Mouse (Mus musculus): ENCODE data around the gene Trem1.

The Trem1 gene

DNA sequence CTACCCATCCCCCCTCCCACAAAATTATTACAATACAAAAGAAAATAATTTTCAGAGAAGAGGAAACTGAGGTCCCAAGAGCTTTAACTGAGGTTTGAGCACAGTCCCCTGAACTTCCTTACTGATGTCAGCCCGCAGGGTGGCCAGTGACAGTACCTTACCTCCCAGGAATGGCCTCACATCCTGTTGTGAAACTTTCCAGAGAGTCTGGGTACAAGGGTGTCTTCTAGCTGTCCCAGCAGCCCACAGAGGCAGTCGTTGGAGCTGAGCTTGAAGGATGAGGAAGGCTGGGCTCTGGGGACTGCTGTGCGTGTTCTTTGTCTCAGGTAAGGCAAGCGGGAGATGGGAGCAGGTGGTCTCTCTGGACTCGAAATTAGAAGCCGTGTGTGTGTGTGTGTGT lies at the start of gene Trem1:
TSS of gene Trem1 (plus strand) at position 251 of the 400 bp plus-strand sequence.
- DNase-seq (ENCODE audit: low spot score): no peak

DNA sequence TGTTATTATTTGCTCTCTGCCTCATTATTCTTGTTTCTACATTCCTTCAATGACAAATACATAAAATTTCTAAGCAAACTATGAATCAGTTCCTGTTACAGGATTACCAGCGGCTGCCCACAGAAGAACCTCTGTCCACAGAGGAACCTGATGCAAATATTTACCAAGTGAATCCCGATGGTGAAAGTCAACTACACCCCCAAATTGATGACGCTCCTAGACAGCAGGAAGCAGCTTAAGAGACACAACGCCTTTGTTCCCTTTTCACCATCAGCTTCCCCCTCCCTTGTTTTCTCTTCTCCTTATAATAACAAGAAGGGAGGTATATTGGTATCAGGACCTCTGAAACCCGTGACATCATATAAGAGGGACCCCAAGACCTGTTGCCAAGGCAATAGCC lies 47.3 kb upstream of the Trem1 start:
- DNase-seq (ENCODE audit: low spot score): no peak

DNA sequence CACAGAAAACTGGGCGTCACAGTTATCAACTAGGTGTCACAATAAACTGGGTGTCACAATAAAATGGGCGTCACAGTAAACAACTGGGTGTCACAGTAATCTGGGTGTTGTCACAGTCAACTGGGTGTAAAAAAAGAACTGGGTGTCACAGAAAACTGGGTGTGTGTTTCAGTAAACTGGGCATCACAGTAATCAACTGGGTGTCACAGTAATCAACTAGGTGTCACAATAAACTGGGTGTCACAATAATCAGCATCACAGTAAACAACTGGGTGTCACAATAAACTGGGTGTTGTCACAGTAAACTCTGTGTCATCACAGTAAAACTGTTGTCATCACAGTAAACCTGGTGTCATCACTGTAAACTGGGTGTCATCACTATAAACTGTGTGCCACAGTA lies 40.2 kb upstream of the Trem1 start:
- no peak for DNase-seq (ENCODE audit: low spot score)

DNA sequence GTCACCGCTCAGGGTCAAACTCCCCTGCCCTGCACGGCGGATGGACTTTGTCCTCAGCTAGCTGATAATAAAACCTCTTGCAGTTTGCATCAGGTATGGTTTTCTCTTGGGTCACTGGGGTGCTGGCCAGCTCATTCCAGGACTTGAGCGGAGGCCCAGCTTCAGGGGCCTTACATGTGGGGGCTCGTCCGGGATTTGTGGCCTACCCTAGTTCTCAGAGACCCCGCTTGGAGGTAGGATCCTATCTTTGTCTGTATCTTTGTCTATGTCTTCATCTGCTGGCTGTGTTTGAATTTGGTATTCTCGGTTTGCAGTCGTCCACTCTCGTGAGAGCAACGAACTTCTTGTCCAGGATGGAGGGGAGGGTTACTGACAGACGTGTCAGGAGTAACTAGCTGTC lies 29.5 kb upstream of the Trem1 start:
- no peak for DNase-seq (ENCODE audit: low spot score)

GRCm38 (mm10) chr17:48212596-48212995 lies 20.0 kb upstream of the Trem1 start:
- DNase-seq (ENCODE audit: low spot score): no peak

DNA sequence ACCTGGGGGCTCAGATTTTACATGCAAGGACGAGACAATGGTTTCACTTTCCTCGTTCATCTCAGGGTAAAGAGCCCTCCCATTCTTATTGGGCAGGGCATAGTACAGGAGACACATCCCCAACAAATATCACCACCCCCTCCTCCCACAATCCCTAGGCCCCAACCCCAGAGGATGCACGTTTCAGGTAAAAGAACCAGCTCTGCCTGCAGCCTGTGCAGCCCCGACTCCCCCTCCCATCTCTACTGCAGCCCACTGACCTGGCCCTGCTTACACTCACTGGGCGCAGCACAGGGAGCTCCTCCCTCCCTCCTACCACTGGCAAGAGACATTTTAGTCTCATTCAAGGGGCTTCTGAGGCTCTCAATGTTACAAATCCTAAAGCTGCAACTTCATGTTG lies 19.1 kb upstream of the Trem1 start:
- no peak for DNase-seq (ENCODE audit: low spot score)

GRCm38 (mm10) chr17:48215429-48215828 lies 17.1 kb upstream of the Trem1 start:
- no peak for DNase-seq (ENCODE audit: low spot score)

GRCm38 (mm10) chr17:48230680-48231079 lies 1.9 kb upstream of the Trem1 start:
- no peak for DNase-seq (ENCODE audit: low spot score)

DNA sequence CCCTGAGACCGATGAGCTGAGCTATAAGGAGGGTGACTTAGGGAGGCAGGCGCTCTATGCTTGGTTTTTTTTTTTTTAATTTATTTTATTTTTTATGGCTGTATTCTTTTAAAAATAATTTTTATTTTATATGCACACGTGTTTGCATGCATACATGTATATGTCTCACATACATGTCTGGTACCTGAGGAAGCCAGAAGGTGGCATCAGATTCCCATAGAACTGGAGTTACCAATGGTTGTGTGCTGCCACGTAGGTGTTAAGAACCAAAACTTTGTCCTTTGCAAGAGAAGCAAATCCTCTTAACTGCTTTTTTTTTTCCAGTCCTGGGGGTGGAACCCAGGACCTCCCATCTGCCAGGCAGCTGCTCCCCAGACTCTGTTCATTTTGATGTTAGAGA lies 1.2 kb downstream of the Trem1 start:
- no peak for DNase-seq (ENCODE audit: low spot score)

DNA sequence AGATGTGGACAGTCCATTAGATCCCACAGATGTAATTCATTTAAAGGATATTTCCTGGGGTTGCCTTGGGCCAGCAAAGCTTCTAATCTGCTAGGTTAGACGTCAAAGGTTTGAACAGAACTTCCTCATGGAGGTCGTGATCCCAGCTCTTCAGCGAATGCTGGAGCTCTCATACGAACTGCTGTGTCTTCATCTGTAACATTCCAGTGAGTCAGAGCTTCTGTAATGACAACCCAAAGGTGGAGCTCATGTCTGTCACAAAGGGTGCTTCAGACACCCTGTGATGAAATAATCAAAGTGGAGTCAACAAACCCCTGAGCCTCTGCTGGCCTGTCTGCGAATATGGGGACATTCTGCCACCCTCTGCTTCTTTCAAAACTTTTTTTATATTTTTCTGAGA lies 2.0 kb downstream of the Trem1 start:
- DNase-seq (ENCODE audit: low spot score): no peak

DNA sequence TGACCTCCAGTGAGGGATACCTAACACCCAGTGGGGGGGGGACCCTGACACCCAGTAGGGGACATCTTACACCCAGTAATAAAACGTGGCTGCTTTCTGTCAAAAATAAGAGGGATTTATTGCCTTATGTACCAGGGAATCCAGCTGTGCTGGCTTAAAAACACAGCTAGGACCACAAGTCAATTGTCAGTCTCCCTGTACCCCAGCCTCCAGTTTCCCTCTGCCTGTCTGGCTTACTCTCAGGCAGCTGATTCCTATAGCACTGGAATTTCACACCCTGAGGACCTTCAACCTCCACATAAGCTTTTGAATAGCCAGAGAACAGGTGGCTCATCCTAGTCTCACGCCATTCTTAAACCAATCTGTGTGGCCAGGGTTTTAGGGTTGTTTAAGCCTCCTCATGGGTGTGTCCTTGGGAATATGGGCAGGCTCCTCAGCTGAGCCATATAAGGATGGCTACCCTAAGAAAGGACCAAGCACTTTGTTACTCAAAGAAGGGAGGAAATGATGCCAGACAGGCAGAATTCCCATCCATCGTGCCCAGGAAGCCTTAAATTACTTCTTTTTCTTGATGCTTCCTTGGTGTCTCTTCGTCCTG lies 3.3 kb downstream of the Trem1 start:
- no peak for DNase-seq (ENCODE audit: low spot score)

- DNase-seq (ENCODE audit: low spot score): no peak
These were observed 5.1 kb downstream of the Trem1 start for GRCm38 (mm10) chr17:48237621-48238020.

DNA sequence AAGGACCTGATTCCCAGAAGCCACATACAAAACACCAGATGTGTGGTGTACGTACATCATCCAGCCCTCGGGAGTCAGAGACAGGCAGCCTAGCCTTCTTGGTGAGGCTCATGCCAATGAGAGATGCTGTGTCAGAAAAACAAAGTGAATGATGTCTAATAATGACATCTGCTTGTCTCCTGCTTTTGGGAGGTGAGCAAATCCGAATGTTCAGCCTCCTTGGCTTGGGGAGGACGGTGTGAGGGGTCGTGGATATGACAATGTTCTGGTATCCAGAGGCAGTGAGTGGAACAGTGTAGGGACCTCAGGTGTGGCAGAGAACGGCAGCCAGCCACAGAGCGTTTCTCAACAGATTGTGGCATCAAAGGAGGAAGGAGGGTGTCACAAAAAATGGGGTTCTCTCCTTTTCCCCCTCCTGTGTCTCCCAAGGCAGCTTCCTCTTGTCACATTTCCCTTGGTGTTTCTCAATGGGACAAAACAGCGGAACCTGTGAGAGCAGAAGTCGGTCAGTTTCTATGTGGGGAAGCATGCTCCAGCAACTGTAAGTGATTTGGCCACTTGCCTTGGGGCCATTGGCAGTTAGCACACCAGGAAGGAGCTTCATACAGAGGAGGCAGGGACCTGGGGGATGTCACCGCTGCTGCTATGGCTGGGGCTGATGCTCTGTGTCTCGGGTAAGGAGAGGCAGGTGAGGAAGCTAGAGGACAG lies 14.8 kb downstream of the Trem1 start, which contains the start of gene Trem3:
TSS of gene Trem3 (plus strand) at position 557 of the 708 bp plus-strand sequence.
- no peak for DNase-seq (ENCODE audit: low spot score)

DNA sequence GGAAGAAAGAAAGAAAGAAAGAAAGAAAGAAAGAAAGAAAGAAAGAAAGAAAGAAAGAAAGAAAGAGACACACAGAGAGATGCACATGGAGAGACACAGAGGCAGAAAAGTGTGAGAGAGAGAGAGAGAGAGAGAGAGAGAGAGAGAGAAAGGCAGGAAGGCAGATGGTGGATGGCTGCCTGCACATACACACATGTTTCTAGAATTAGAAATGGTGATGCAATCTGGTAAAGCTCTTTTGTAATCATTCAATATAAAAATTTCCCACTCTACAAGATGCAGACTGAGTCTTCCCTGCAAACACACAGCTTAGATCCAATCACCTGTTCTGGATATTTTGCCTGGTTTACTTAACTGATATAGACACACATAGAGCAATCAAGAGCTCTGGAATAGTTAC lies 16.5 kb downstream of the Trem1 start:
- DNase-seq (ENCODE audit: low spot score): no peak

- DNase-seq (ENCODE audit: low spot score): no peak
These were observed 16.9 kb downstream of the Trem1 start for GRCm38 (mm10) chr17:48249501-48249900.

GRCm38 (mm10) chr17:48250631-48251030 lies 18.1 kb downstream of the Trem1 start:
- no peak for DNase-seq (ENCODE audit: low spot score)

DNA sequence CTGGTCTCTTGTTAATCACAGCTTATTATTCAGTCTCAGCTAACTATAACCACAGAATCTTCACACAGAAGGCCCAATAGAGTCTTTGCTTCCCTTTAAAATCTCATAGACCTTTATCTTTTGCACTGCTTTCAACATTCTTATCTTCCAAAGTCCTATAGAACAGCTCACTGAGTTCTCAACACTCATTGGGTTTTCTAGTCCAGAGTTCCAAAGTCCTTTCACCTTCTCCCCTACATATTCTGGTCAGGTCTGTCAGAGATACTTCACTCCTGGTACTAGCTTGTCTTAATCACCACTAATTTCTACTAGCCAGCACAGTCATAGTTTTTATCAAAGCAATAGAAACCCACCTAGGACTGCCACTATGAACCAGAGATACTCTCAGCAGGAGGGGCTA lies 24.0 kb downstream of the Trem1 start:
- no peak for DNase-seq (ENCODE audit: low spot score)

DNA sequence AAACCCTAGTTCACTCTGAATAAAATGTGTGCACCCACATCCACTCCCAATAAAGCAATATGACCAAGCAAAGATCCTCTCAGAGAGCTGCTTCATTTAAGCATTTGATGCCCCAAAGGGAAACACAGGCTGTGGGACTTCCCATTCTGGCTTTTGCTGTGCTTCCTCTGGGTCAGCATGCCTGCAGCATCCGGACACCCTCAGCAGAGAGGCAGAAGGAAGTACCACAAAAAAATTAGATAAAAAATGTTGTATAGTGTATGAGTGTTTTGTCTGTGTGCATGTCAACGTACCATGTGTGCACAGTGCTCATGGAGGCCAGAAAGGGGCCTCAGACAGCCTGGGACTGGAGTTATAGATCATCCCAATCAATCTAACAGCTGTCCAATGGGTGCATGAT lies 29.3 kb downstream of the Trem1 start:
- DNase-seq (ENCODE audit: low spot score): no peak

DNA sequence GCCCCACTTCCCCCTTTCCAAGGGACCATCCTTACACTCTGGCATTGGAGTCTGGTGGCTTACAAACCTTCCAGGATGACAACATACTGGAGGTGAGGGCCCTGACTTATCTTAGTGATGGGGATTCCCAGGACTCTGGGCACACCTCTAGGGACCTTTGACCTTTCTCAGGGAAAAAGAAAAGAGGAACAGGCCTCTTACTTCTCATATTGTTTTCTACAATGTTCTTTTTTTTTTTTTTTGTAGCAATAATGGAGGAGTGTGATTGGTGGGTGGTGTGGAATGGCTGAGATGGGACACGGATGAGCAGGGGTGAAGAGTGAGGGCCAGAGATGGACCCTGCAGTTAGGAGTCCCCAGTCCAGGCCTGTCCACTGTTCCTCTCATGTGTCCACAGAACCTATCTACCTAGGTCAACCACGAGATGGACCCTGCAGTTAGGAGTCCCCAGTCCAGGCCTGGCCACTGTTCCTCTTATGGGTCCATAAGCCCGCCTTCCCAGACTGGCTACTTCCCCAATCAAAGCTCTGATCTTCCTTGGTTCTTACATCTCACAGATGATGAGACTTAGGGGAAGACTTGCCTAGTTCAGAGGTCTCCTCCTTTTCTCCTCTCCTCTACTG lies 31.3 kb downstream of the Trem1 start, which contains the start of gene Treml4:
TSS of gene Treml4 (plus strand) at position 555 of the 622 bp plus-strand sequence.
- no peak for DNase-seq (ENCODE audit: low spot score)

GRCm38 (mm10) chr17:48264662-48265061 lies 32.1 kb downstream of the Trem1 start:
- no peak for DNase-seq (ENCODE audit: low spot score)

DNA sequence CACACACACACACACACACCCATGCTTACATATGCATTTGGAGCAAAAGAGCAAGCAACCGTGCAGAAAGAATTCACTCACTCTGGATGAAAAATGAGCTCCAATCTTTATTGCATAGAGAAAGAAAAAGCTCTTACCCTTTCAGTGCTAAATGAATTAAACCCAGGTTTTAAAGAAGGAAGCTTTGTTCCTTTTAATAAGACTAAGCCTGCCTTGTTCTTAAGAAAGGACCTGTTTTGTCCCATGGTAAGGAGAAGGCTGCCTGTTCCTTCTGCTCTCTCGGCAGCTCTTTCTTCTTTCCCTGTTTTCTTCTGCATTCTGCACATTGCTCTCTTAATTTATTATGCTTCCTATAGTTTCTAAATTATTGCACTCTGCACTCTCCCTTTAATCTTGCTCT lies 33.6 kb downstream of the Trem1 start:
- DNase-seq (ENCODE audit: low spot score): no peak

GRCm38 (mm10) chr17:48266610-48267304 lies 34.2 kb downstream of the Trem1 start:
- no peak for DNase-seq (ENCODE audit: low spot score)

DNA sequence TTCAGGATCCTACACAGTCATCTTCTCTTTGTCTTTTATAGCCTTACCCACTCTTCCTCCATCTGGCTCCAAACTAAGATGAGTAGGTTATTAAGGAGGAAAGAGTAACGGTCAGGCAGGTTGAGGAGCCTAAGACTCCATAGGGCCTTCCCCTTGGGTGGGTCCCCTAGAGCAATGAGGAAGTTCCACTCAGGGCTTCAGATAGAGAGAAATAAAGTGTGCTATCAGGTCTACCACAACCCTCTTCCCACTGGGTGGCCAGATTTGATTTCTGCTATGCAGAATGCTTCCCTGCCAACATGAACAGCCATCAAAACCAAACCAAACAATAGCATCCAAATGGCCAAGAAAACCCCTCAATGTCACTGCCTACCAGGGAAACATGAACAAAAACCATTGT lies 35.0 kb downstream of the Trem1 start:
- DNase-seq (ENCODE audit: low spot score): no peak

Data from left cerebral cortex, adult 11 months (tissue).